Mouse (Mus musculus) liver, postnatal 0 days (tissue): ENCODE results near the gene Irak3. TPM values are rescaled to one million over a fixed set of nuclear protein-coding genes. Genes with fewer than 3 reads are reported as not detected.
"Not testable (repeated sequence)": the region's sequence is repeated elsewhere in the genome, so short reads cannot be mapped to it uniquely, and the experiment has no call there.

Source experiments
- ATAC-seq: fragments of 200-750 bp; cut with Nextera tagmentation; 2 replicates; pipeline ENCODE4 v1.8.0; 2017; ENCODE audit warnings: mild to moderate bottlenecking, moderate library complexity
- DNase-seq: peaks from one replicate; pipeline ENCODE4 v3.0.0-alpha.2; 2016
- H3K27ac ChIP-seq: fragments of 300-500 bp; sonication (generic); 2 replicates; pipeline ENCODE4 v1.5.1; 2014; ENCODE audit warnings: antibody characterized with exemption, moderate library complexity, mild to moderate bottlenecking, low read depth
- H3K27me3 ChIP-seq: fragments of 300-500 bp; sonication (generic); 2 replicates; pipeline ENCODE4 v1.6.1; 2014; ENCODE audit warnings: low read length, control low read depth, mixed read lengths; ENCODE audit not compliant: insufficient read depth
- H3K36me3 ChIP-seq: fragments of 300-500 bp; sonication (generic); replicated peaks from 2 replicates; pipeline ENCODE4 v1.6.1; 2014; ENCODE audit warnings: mild to moderate bottlenecking, control low read depth, low read length, moderate library complexity, mixed read lengths; ENCODE audit not compliant: insufficient read depth
- H3K4me1 ChIP-seq: fragments of 300-500 bp; sonication (generic); 2 replicates; pipeline ENCODE4 v1.6.1; 2014; ENCODE audit warnings: antibody characterized with exemption, mild to moderate bottlenecking, control low read depth; ENCODE audit not compliant: insufficient read depth
- H3K4me2 ChIP-seq: fragments of 300-500 bp; sonication (generic); 2 replicates; pipeline ENCODE4 v1.6.1; 2014; ENCODE audit warnings: low read depth, mild to moderate bottlenecking, low read length, moderate library complexity, mixed read lengths
- H3K4me3 ChIP-seq: fragments of 300-500 bp; sonication (generic); 2 replicates; pipeline ENCODE4 v1.5.1; 2014; ENCODE audit warnings: low read depth, low read length
- H3K9ac ChIP-seq: fragments of 300-500 bp; sonication (generic); replicated peaks from 2 replicates; pipeline ENCODE4 v1.6.1; 2014; ENCODE audit warnings: mild to moderate bottlenecking, moderate library complexity
- H3K9me3 ChIP-seq: fragments of 300-500 bp; sonication (generic); 2 replicates; pipeline ENCODE4 v1.6.1; 2016; ENCODE audit warnings: mild to moderate bottlenecking, control low read depth, low read length, mixed read lengths
- CTCF ChIP-seq: sonication (generic); IDR thresholded peaks from 2 replicates; pipeline ENCODE4 v1.5.1; 2016; ENCODE audit warnings: antibody characterized with exemption, low read depth
- EP300 ChIP-seq: IDR thresholded peaks from 2 replicates; pipeline ENCODE4 v1.6.1; 2016; ENCODE audit warnings: antibody characterized with exemption, low read depth, mild to moderate bottlenecking
- WGBS: fragments of 180-500 bp; shearing (Covaris S2); extraction: QIAGEN DNeasy Blood & Tissue Kit; methylation state at CpG from one replicate; pipeline ENCODE4 v1.1.7; 2014; ENCODE audit not compliant: insufficient replicate concordance; 5-methylcytosine and 5-hydroxymethylcytosine counted together
- polyA plus RNA-seq: library from polyadenylated mRNA; unstranded; fragments of >200 nt; fragmentation: Nextera tagmentation; extraction: Ambion mirVana; gene quantifications from 2 replicates; pipeline ENCODE4 v1.2.1, GENCODE M21; 2015

Irak3 gene
- polyA plus RNA-seq, 1 experiment from 2014 or later: 1.5 TPM

DNA sequence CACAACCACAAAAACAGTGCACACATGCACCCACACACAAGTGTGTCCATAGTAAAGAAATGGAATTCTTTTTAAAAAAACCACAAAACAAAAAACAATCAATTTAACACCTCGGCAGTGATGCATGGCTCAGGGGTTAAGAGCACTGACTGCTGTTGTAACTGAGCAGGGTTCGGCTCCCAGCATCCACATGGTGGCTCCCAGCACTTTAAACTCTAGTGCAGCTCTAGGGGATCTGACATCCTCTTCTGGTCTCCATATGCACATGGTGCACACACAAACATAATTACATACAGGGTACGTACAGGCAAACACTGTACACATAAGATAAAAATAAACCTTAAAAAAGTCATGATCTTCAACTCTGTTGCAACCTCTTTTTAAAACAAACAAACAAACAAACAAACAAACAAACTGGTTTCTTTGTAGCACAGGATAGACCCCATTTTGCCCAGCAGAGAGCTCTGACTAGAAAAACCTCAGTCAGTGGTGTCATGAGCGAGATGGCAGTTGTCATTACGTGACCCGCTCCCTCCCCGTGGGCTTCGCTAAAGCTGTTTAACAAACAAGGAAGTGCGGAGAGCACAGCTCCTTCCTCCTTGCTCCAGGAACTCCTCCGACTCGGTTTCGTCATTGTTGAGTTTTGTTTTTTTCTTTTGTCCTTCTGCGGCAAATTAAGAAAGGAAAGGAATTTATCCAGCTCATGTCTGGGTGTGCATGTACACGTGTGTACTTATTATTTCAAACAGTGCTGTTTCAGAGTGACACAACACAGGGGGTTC, 17.8 kb upstream of the Irak3 start:
- Histone ChIP-seq H3K4me2 (no peak overlapping the region), H3K36me3 (peaks cover 31% of the 10 kb centered on the region), H3K9ac (no peak overlapping the region), H3K27me3 (no peaks in the 10 kb centered on the region), H3K27ac (no peak overlapping the region), H3K4me3 (no peak overlapping the region), H3K4me1 (no peaks in the 10 kb centered on the region), H3K9me3 (no peaks in the 10 kb centered on the region)
- TF ChIP-seq CTCF: no peak
- DNase-seq (peak; percentile 46), ATAC-seq (peak; percentile 66; the same call in 1 of the 2 replicates)
- 49% methylated on average over 14 of the region's 14 CpGs for WGBS

DNA sequence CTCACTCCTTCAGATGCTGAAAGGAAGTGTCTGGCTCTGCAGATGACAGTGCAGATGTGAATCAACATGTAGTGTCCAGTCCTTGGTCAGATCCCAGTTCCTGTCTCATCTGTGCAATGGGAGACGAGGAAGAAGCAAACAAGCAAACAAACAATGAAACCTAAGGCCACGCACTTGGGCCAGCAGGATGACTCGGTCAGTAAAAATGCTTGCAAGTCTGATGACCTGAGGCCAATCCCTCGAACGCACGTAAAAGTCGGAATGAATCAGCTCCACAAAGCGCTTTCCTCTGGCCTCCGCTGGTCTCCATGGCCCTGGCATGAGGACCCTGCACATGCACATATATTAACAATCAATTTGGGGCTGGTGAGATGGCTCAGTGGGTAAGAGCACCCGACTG, 17.1 kb upstream of the Irak3 start:
- Histone ChIP-seq H3K4me1 (no peaks in the 10 kb centered on the region), H3K9ac (no peak overlapping the region), H3K27ac (no peak overlapping the region), H3K9me3 (no peaks in the 10 kb centered on the region), H3K27me3 (no peaks in the 10 kb centered on the region), H3K4me3 (no peak overlapping the region), H3K4me2 (no peak overlapping the region), H3K36me3 (peaks cover 31% of the 10 kb centered on the region)
- WGBS: 89% methylated on average over 10 of the region's 10 CpGs
- DNase-seq (no peak), ATAC-seq (no peak)
- TF ChIP-seq EP300 (no peak), CTCF (no peak)

DNA sequence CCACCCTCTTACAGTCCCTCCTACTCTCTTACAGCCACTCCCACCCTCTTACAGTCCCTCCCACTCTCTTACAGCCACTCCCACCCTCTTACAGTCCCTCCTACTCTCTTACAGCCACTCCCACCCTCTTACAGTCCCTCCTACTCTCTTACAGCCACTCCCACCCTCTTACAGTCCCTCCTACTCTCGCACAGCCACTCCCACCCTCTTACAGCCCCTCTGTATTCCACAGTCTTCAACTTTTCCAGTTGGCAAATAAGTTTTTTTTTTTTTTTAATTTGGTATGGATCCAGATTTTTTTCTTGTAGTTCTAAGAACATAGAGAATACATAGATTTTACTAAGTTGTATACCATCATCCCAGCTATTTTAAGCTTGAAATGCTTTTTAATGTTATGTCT, 15.2 kb upstream of the Irak3 start:
- H3K9ac ChIP-seq, H3K27ac ChIP-seq, H3K9me3 ChIP-seq, H3K4me3 ChIP-seq, H3K27me3 ChIP-seq, H3K4me1 ChIP-seq, ATAC-seq, H3K4me2 ChIP-seq, DNase-seq: not testable (repeated sequence)
- 70% methylated on average over 1 of the region's 1 CpGs for WGBS
- H3K36me3 ChIP-seq: peaks cover 31% of the 10 kb centered on the region

DNA sequence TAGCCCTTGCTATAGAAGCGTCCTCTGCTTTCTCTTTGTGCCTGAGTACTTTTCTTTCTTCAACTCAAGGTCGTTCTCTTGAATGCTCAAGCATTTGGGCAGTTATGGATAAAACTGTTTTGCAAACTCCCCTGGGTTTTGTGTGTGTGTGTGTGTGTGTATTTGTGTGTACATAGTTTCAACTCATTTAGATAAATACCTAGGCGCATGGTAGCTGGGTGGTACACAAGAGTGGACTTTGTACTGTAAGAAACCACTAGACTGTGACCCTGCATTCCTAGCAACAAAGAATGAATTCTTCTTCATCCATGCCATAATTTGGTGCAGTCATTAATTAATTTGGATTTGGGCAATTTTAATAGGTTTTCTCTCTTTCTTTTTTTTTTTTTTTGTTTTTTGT, 8.2 kb upstream of the Irak3 start:
- TF ChIP-seq EP300 (no peak), CTCF (no peak)
- Histone ChIP-seq H3K27me3 (no peaks in the 10 kb centered on the region), H3K9me3 (no peaks in the 10 kb centered on the region; the same call in 1 of the 2 replicates), H3K36me3 (0 out of 2 replicates have a peak, but pooled peaks cover 2% of the 10 kb centered on the region), H3K4me3 (peak overlapping the region; percentile 83), H3K27ac (peak overlapping the region; percentile 70; the same call in 1 of the 2 replicates), H3K4me2 (peak overlapping the region; percentile 67), H3K4me1 (peaks cover 8% of the 10 kb centered on the region), H3K9ac (no peak overlapping the region)
- DNase-seq (no peak), ATAC-seq (no peak)
- 84% methylated on average over 3 of the region's 3 CpGs for WGBS

GRCm38 (mm10) chr10:120209539-120209925, 7.6 kb upstream of the Irak3 start:
- 0 out of 2 replicates have a peak, but pooled peaks cover 2% of the 10 kb centered on the region for H3K36me3 ChIP-seq
- no peak for DNase-seq
- no peaks in the 10 kb centered on the region for H3K27me3 ChIP-seq
- peak overlapping the region; percentile 83 for H3K4me3 ChIP-seq
- peaks cover 8% of the 10 kb centered on the region for H3K4me1 ChIP-seq
- peak overlapping the region; percentile 70 for H3K27ac ChIP-seq
- H3K4me2 ChIP-seq: peak overlapping the region; percentile 67
- ATAC-seq: no peak
- WGBS: 39% methylated on average over 6 of the region's 6 CpGs
- H3K9me3 ChIP-seq: no peaks in the 10 kb centered on the region; the same call in 1 of the 2 replicates
- H3K9ac ChIP-seq: peak overlapping the region; percentile 83
- TF ChIP-seq EP300 (no peak), CTCF (no peak)

- Histone ChIP-seq H3K4me2 (peak overlapping the region; percentile 67), H3K4me1 (peaks cover 8% of the 10 kb centered on the region), H3K9ac (peak overlapping the region; percentile 83), H3K27ac (peak overlapping the region; percentile 70), H3K27me3 (no peaks in the 10 kb centered on the region), H3K36me3 (0 out of 2 replicates have a peak, but pooled peaks cover 2% of the 10 kb centered on the region), H3K4me3 (peak overlapping the region; percentile 83), H3K9me3 (no peaks in the 10 kb centered on the region; the same call in 1 of the 2 replicates)
- 2% methylated on average over 53 of the region's 53 CpGs for WGBS
- peak; percentile 20; the same call in 1 of the 2 replicates for TF ChIP-seq CTCF
- no peak for TF ChIP-seq EP300
- ATAC-seq (peak; percentile 95), DNase-seq (peak; percentile 88)
Measured at GRCm38 (mm10) chr10:120208575-120209538, 6.9 kb upstream of the Irak3 start.
